Mouse (Mus musculus) hindbrain, embryonic 12.5 days (tissue): ENCODE results near the gene Ccm2l. TPM values are rescaled to one million over a fixed set of nuclear protein-coding genes. Genes with fewer than 3 reads are reported as not detected.

Experiments used
- ATAC-seq: fragments of 200-750 bp; cut with Nextera tagmentation; 2 replicates; pipeline ENCODE4 v1.8.0; 2017; ENCODE audit warnings: moderate TSS enrichment; ENCODE audit not compliant: low FRiP score
- H3K27ac ChIP-seq: fragments of 300-500 bp; sonication (generic); 2 replicates; pipeline ENCODE4 v1.5.1; 2016; ENCODE audit warnings: mild to moderate bottlenecking
- H3K27me3 ChIP-seq: fragments of 300-500 bp; sonication (generic); 2 replicates; pipeline ENCODE4 v1.6.1; 2016; ENCODE audit warnings: mild to moderate bottlenecking
- H3K36me3 ChIP-seq: fragments of 300-500 bp; sonication (generic); 2 replicates; pipeline ENCODE4 v1.6.1; 2016; ENCODE audit warnings: mild to moderate bottlenecking
- H3K4me1 ChIP-seq: fragments of 300-500 bp; sonication (generic); 2 replicates; pipeline ENCODE4 v1.6.1; 2016
- H3K4me2 ChIP-seq: fragments of 300-500 bp; sonication (generic); replicated peaks from 2 replicates; pipeline ENCODE4 v1.6.1; 2016; ENCODE audit warnings: mild to moderate bottlenecking
- H3K4me3 ChIP-seq: fragments of 300-500 bp; sonication (generic); 2 replicates; pipeline ENCODE4 v1.5.1; 2016; ENCODE audit warnings: mild to moderate bottlenecking
- H3K9ac ChIP-seq: fragments of 300-500 bp; sonication (generic); 2 replicates; pipeline ENCODE4 v1.6.1; 2016; ENCODE audit warnings: mild to moderate bottlenecking, moderate library complexity
- H3K9me3 ChIP-seq: fragments of 300-500 bp; sonication (generic); replicated peaks from 2 replicates; pipeline ENCODE4 v1.6.1; 2016; ENCODE audit warnings: mild to moderate bottlenecking
- WGBS: fragments of 180-500 bp; shearing (Covaris S2); methylation state at CpG from one replicate; pipeline ENCODE4 v1.1.7; 2016; 5-methylcytosine and 5-hydroxymethylcytosine counted together
- polyA plus RNA-seq: library from polyadenylated mRNA; unstranded; fragments of >200 nt; fragmentation: Nextera tagmentation; extraction: Ambion mirVana; gene quantifications from 2 replicates; pipeline ENCODE4 v1.2.1, GENCODE M21; 2016

The Ccm2l gene
- polyA plus RNA-seq, 1 experiment from 2014 or later: 2.8 TPM

DNA sequence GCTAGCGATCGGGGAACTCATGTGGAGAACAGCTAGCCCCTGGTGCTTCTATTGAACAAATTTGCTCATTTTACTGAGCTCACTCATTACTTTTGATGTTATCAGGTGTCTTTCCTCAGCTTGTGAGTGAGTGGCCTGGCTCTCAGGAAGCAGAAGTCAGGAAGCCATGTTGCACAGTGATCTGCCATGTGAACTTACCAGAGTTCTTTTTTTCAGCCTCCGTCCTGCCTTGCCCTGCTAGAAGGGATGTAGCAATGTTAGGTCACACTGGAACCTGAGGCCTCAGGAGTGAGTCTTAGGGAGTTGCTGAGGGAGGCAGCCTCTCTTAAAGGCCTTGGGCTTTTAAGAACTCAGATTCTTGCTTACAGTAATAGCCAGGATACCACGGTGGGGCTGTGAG is 18.1 kb downstream of the Ccm2l start:
- H3K27me3 ChIP-seq: no peaks in the 10 kb centered on the region
- no peaks in the 10 kb centered on the region for H3K36me3 ChIP-seq
- H3K4me2 ChIP-seq: no peak overlapping the region
- no peaks in the 10 kb centered on the region for H3K9me3 ChIP-seq
- no peak overlapping the region for H3K9ac ChIP-seq
- WGBS: 91% methylated on average over 4 of the region's 4 CpGs
- no peak for ATAC-seq
- H3K27ac ChIP-seq: no peak overlapping the region
- no peak overlapping the region for H3K4me3 ChIP-seq
- H3K4me1 ChIP-seq: no peaks in the 10 kb centered on the region

GRCm38 (mm10) chr2:153084261-153084976 is 18.7 kb downstream of the Ccm2l start:
- ATAC-seq: no peak
- no peak overlapping the region for H3K4me3 ChIP-seq
- no peaks in the 10 kb centered on the region for H3K27me3 ChIP-seq
- H3K9ac ChIP-seq: no peak overlapping the region
- 69% methylated on average over 7 of the region's 7 CpGs for WGBS
- H3K9me3 ChIP-seq: no peaks in the 10 kb centered on the region
- H3K4me2 ChIP-seq: no peak overlapping the region
- H3K27ac ChIP-seq: no peak overlapping the region
- no peaks in the 10 kb centered on the region for H3K4me1 ChIP-seq
- H3K36me3 ChIP-seq: no peaks in the 10 kb centered on the region

GRCm38 (mm10) chr2:153085556-153085955 is 19.8 kb downstream of the Ccm2l start:
- no peak for ATAC-seq
- Histone ChIP-seq H3K9me3 (no peaks in the 10 kb centered on the region), H3K4me1 (no peaks in the 10 kb centered on the region), H3K4me3 (no peak overlapping the region), H3K27ac (no peak overlapping the region), H3K36me3 (no peaks in the 10 kb centered on the region), H3K4me2 (no peak overlapping the region), H3K27me3 (no peaks in the 10 kb centered on the region), H3K9ac (no peak overlapping the region)
- 92% methylated on average over 6 of the region's 6 CpGs for WGBS

DNA sequence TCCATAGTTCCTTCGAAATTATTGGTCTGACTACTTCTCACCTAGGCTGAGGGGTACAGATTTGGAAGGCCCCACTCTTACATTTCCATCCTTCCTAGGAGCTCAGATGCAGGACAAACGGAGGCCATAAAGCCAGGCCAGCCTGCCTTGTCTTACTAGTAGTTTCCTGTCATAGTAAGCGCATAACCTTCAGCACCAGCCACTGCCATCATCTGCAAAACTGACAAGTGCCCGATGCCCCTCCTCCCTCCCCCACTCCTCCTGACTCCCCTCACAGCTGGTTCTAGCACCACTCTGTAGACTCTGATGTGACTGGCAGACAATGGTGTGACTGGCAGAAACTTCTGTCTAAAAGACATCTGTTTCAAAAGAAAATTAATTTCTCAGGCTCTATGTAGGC is 20.4 kb downstream of the Ccm2l start:
- 90% methylated on average over 4 of the region's 4 CpGs for WGBS
- H3K9ac ChIP-seq: no peak overlapping the region
- no peaks in the 10 kb centered on the region for H3K4me1 ChIP-seq

GRCm38 (mm10) chr2:153087091-153087490 is 21.3 kb downstream of the Ccm2l start:
- WGBS: 90% methylated on average over 10 of the region's 10 CpGs
- Histone ChIP-seq H3K4me3 (no peak overlapping the region), H3K27ac (no peak overlapping the region), H3K36me3 (no peaks in the 10 kb centered on the region), H3K4me1 (no peaks in the 10 kb centered on the region), H3K4me2 (no peak overlapping the region), H3K9ac (no peak overlapping the region), H3K27me3 (no peaks in the 10 kb centered on the region), H3K9me3 (no peaks in the 10 kb centered on the region)
- no peak for ATAC-seq

More for the DNA sequence above, 20.4 kb downstream of the Ccm2l start:
- H3K9me3 ChIP-seq: no peaks in the 10 kb centered on the region
- no peaks in the 10 kb centered on the region for H3K36me3 ChIP-seq
- ATAC-seq: no peak
- H3K27ac ChIP-seq: no peak overlapping the region
- H3K4me2 ChIP-seq: no peak overlapping the region
- no peak overlapping the region for H3K4me3 ChIP-seq
- no peaks in the 10 kb centered on the region for H3K27me3 ChIP-seq

GRCm38 (mm10) chr2:153089316-153089715 is 23.6 kb downstream of the Ccm2l start:
- no peak overlapping the region for H3K4me2 ChIP-seq
- H3K36me3 ChIP-seq: no peaks in the 10 kb centered on the region
- H3K4me3 ChIP-seq: no peak overlapping the region
- 50% methylated on average over 2 of the region's 2 CpGs for WGBS
- no peak for ATAC-seq
- no peaks in the 10 kb centered on the region for H3K9me3 ChIP-seq
- H3K27ac ChIP-seq: no peak overlapping the region
- no peaks in the 10 kb centered on the region for H3K4me1 ChIP-seq
- no peaks in the 10 kb centered on the region for H3K27me3 ChIP-seq
- no peak overlapping the region for H3K9ac ChIP-seq

DNA sequence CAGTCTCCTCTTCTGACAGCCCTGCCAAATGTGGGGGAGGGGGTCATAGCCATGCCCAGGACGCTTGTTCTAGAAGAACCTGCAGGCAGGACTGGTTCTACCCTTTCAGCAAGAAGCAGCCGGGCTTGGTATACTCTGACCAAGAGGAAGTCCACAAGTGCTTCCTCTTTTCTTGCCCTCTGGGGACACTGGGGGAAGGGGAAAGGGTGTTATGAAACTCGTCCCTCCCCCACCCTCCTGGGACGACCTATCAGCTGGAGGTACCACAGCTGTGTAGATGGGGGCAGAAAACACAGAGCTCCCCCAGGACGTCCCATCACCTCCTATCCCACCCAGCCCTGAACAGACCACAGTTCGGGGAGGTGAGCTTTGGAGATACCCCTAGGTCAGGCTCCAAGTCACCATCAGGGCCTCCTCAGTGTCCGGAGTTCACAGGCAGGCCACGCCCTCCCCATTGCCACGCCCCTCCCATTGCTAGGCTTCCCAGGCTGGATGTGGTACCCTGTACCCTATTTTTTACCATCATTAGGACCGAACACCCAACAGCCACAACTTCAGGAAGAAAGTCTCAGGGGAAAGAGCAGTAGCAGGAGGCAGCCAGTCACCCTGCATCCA is 24.9 kb downstream of the Ccm2l start:
- Histone ChIP-seq H3K4me3 (no peak overlapping the region), H3K4me1 (no peaks in the 10 kb centered on the region), H3K27ac (no peak overlapping the region), H3K36me3 (no peaks in the 10 kb centered on the region), H3K27me3 (no peaks in the 10 kb centered on the region), H3K4me2 (no peak overlapping the region), H3K9me3 (no peaks in the 10 kb centered on the region), H3K9ac (no peak overlapping the region)
- 49% methylated on average over 10 of the region's 10 CpGs for WGBS
- ATAC-seq: no peak

- no peak overlapping the region for H3K27ac ChIP-seq
- no peaks in the 10 kb centered on the region for H3K9me3 ChIP-seq
- WGBS: 33% methylated on average over 23 of the region's 23 CpGs
- peaks cover 57% of the 10 kb centered on the region for H3K27me3 ChIP-seq
- no peaks in the 10 kb centered on the region for H3K36me3 ChIP-seq
- H3K4me2 ChIP-seq: peak overlapping the region; percentile 82
- no peak for ATAC-seq
- 0 out of 2 replicates have a peak overlapping the region, but pooled peaks have one; percentile 1 for H3K4me3 ChIP-seq
- peaks cover 14% of the 10 kb centered on the region for H3K4me1 ChIP-seq
- no peak overlapping the region for H3K9ac ChIP-seq
These were observed 41.5 kb downstream of the Ccm2l start for GRCm38 (mm10) chr2:153107046-153107766.

DNA sequence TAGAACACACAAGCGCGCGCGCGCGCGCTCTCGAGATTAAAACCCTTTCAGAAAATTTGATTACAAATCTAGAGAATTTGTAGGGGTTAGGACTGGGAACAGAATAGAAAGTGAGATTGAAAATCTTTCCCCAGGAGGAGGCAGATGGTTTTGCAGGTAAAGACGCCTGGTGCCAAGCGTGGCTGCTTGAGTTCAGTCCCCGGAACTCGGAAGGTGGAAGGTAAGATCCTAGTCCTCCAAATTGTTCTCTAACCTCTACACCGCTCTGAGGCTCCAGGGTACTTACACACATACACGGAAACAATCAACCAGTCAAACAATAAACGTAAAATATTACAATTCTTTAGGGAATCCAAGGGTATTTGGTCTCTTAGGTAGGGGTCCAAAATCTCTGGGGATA is 42.0 kb downstream of the Ccm2l start:
- WGBS: 4% methylated on average over 15 of the region's 15 CpGs
- ATAC-seq: no peak
- H3K9ac ChIP-seq: no peak overlapping the region
- H3K36me3 ChIP-seq: no peaks in the 10 kb centered on the region
- H3K4me3 ChIP-seq: peak overlapping the region; percentile 39
- H3K27ac ChIP-seq: no peak overlapping the region
- peaks cover 57% of the 10 kb centered on the region for H3K27me3 ChIP-seq
- peak overlapping the region; percentile 82 for H3K4me2 ChIP-seq
- H3K4me1 ChIP-seq: peaks cover 14% of the 10 kb centered on the region
- H3K9me3 ChIP-seq: no peaks in the 10 kb centered on the region

- peak; percentile 46 for ATAC-seq
- no peak within 1 kb of the TSS for H3K27ac ChIP-seq
- peaks cover 57% of the 10 kb centered on the region for H3K27me3 ChIP-seq
These were observed 42.8 kb downstream of the Ccm2l start, which contains the start of gene Hck for GRCm38 (mm10) chr2:153108313-153109264. Gene Hck, plus strand, starts transcription at chr2:153108468.

GRCm38 (mm10) chr2:153109596-153109995 is 43.8 kb downstream of the Ccm2l start:
- Histone ChIP-seq H3K4me1 (peaks cover 14% of the 10 kb centered on the region), H3K9me3 (no peaks in the 10 kb centered on the region), H3K27me3 (peaks cover 57% of the 10 kb centered on the region), H3K4me2 (no peak overlapping the region), H3K4me3 (no peak overlapping the region), H3K36me3 (no peaks in the 10 kb centered on the region), H3K27ac (no peak overlapping the region), H3K9ac (no peak overlapping the region)
- no peak for ATAC-seq
- WGBS: 78% methylated on average over 7 of the region's 7 CpGs

More at GRCm38 (mm10) chr2:153108313-153109264, 42.8 kb downstream of the Ccm2l start, which contains the start of gene Hck:
- Histone ChIP-seq H3K4me2 (peak within 1 kb of the TSS; percentile 82), H3K36me3 (no peaks in the 10 kb centered on the region), H3K4me1 (peaks cover 14% of the 10 kb centered on the region), H3K9me3 (no peaks in the 10 kb centered on the region), H3K4me3 (peak within 1 kb of the TSS; percentile 39), H3K9ac (peak within 1 kb of the TSS; percentile 35; the same call in 1 of the 2 replicates)
- WGBS: 4% methylated on average over 51 of the region's 52 CpGs
